Mouse (Mus musculus) lung, embryonic 15.5 days (tissue): ENCODE data around the gene Kxd1. TPM values are rescaled to one million over a fixed set of nuclear protein-coding genes. Genes with fewer than 3 reads are reported as not detected.

ENCODE experiments used
- ATAC-seq: fragments of 200-750 bp; cut with Nextera tagmentation; 2 replicates; pipeline ENCODE4 v1.8.0; 2017; ENCODE audit warnings: moderate number of reproducible peaks, borderline replicate concordance; ENCODE audit not compliant: low FRiP score, low TSS enrichment; ENCODE audit errors: extremely low read depth
- H3K27ac ChIP-seq: fragments of 300-500 bp; sonication (generic); 2 replicates; pipeline ENCODE4 v1.5.1; 2015; ENCODE audit warnings: moderate library complexity, mild to moderate bottlenecking, inconsistent platforms
- H3K27me3 ChIP-seq: fragments of 300-500 bp; sonication (generic); 2 replicates; pipeline ENCODE4 v1.6.1; 2015; ENCODE audit warnings: inconsistent platforms
- H3K36me3 ChIP-seq: fragments of 300-500 bp; sonication (generic); 2 replicates; pipeline ENCODE4 v1.6.1; 2015; ENCODE audit warnings: inconsistent platforms
- H3K4me1 ChIP-seq: fragments of 300-500 bp; sonication (generic); 2 replicates; pipeline ENCODE4 v1.6.1; 2015; ENCODE audit warnings: inconsistent platforms
- H3K4me2 ChIP-seq: fragments of 300-500 bp; sonication (generic); 2 replicates; pipeline ENCODE4 v1.6.1; 2015; ENCODE audit warnings: inconsistent platforms, mild to moderate bottlenecking, moderate library complexity
- H3K4me3 ChIP-seq: fragments of 300-500 bp; sonication (generic); 2 replicates; pipeline ENCODE4 v1.5.1; 2015; ENCODE audit warnings: mild to moderate bottlenecking, inconsistent platforms
- H3K9ac ChIP-seq: fragments of 300-500 bp; sonication (generic); 2 replicates; pipeline ENCODE4 v1.6.1; 2015; ENCODE audit warnings: inconsistent platforms
- H3K9me3 ChIP-seq: fragments of 300-500 bp; sonication (generic); 2 replicates; pipeline ENCODE4 v1.6.1; 2016; ENCODE audit warnings: inconsistent platforms
- WGBS: fragments of 180-500 bp; shearing (Covaris S2); methylation state at CpG from one replicate; pipeline ENCODE4 v1.1.7; 2015; 5-methylcytosine and 5-hydroxymethylcytosine counted together
- polyA plus RNA-seq: library from polyadenylated mRNA; unstranded; fragments of >200 nt; fragmentation: Nextera tagmentation; extraction: Ambion mirVana; gene quantifications from 2 replicates; pipeline ENCODE4 v1.2.1, GENCODE M21; 2015

Kxd1 gene
- polyA plus RNA-seq, 1 experiment from 2014 or later, result 54.4 TPM

GRCm38 (mm10) chr8:70459636-70460035, 68.1 kb downstream of the Kxd1 start:
- ATAC-seq, result no peak
- no peak overlapping the region for H3K9ac ChIP-seq
- 91% methylated on average over 2 of the region's 2 CpGs for WGBS
- no peaks in the 10 kb centered on the region for H3K27me3 ChIP-seq
- H3K27ac ChIP-seq, result no peak overlapping the region
- no peak overlapping the region for H3K4me3 ChIP-seq
- H3K36me3 ChIP-seq, result 0 out of 2 replicates have a peak, but pooled peaks cover 6% of the 10 kb centered on the region
- no peaks in the 10 kb centered on the region for H3K4me1 ChIP-seq
- H3K4me2 ChIP-seq, result no peak overlapping the region
- H3K9me3 ChIP-seq, result no peaks in the 10 kb centered on the region

- no peak for ATAC-seq
- no peak overlapping the region for H3K4me2 ChIP-seq
- no peak overlapping the region for H3K9ac ChIP-seq
- 74% methylated on average over 3 of the region's 3 CpGs for WGBS
- H3K27ac ChIP-seq, result no peak overlapping the region
- no peaks in the 10 kb centered on the region for H3K27me3 ChIP-seq
- H3K9me3 ChIP-seq, result no peaks in the 10 kb centered on the region
- H3K36me3 ChIP-seq, result 0 out of 2 replicates have a peak, but pooled peaks cover 6% of the 10 kb centered on the region
- no peaks in the 10 kb centered on the region for H3K4me1 ChIP-seq
- no peak overlapping the region for H3K4me3 ChIP-seq
These were observed 69.3 kb downstream of the Kxd1 start for GRCm38 (mm10) chr8:70458462-70458861.

Other genes with a start within 250 kb of the Kxd1 start
- 70.4 and 73.0 TPM in 2 replicates for gene Homer3, start 245.1 kb downstream of the Kxd1 start, polyA plus RNA-seq
- gene Ddx49, start 225.5 kb downstream of the Kxd1 start, polyA plus RNA-seq, result 46.0 and 48.0 TPM in 2 replicates
- gene Cope, start 225.4 kb downstream of the Kxd1 start, polyA plus RNA-seq, result 332 and 336 TPM in 2 replicates
- 3.1 and 3.3 TPM in 2 replicates for gene Cers1, start 212.2 kb downstream of the Kxd1 start, polyA plus RNA-seq
- gene Gdf1, start 198.1 kb downstream of the Kxd1 start, polyA plus RNA-seq, result 1.0 TPM in 2 replicates
- 17.3 and 19.6 TPM in 2 replicates for gene Upf1, start 174.7 kb downstream of the Kxd1 start, polyA plus RNA-seq
- gene Comp, start 154.4 kb downstream of the Kxd1 start, polyA plus RNA-seq, result 0.46 and 0.70 TPM in 2 replicates
- 14.2 and 17.6 TPM in 2 replicates for gene Crtc1, start 88.4 kb downstream of the Kxd1 start, polyA plus RNA-seq
- 26.2 and 27.1 TPM in 2 replicates for gene Klhl26, start 51.0 kb downstream of the Kxd1 start, polyA plus RNA-seq
- gene Tmem59l, start 40.6 kb downstream of the Kxd1 start, polyA plus RNA-seq, result 6.5 and 6.6 TPM in 2 replicates
- gene Crlf1, start 34.8 kb downstream of the Kxd1 start, polyA plus RNA-seq, result 181 and 186 TPM in 2 replicates
- gene Rex1bd, start 21.2 kb downstream of the Kxd1 start, polyA plus RNA-seq, result 120 and 122 TPM in 2 replicates
- 909 and 953 TPM in 2 replicates for gene Uba52, start 17.2 kb downstream of the Kxd1 start, polyA plus RNA-seq
- 307 and 313 TPM in 2 replicates for gene Fkbp8, start 232 bp downstream of the Kxd1 start, polyA plus RNA-seq
- 17.2 and 17.5 TPM in 2 replicates for gene Ell, start 11.5 kb upstream of the Kxd1 start, polyA plus RNA-seq
- 134 TPM in 2 replicates for gene Isyna1, start 66.4 kb upstream of the Kxd1 start, polyA plus RNA-seq
- gene Ssbp4, start 80.9 kb upstream of the Kxd1 start, polyA plus RNA-seq, result 111 and 122 TPM in 2 replicates
- 1.9 and 2.5 TPM in 2 replicates for gene Lrrc25, start 88.2 kb upstream of the Kxd1 start, polyA plus RNA-seq
- gene Gdf15, start 104.5 kb upstream of the Kxd1 start, polyA plus RNA-seq, result 0.31 and 0.45 TPM in 2 replicates
- 38.5 and 47.7 TPM in 2 replicates for gene Pgpep1, start 132.4 kb upstream of the Kxd1 start, polyA plus RNA-seq
- 268 and 320 TPM in 2 replicates for gene Lsm4, start 145.3 kb upstream of the Kxd1 start, polyA plus RNA-seq
- gene Jund, start 171.0 kb upstream of the Kxd1 start, polyA plus RNA-seq, result 49.7 TPM in 2 replicates
- gene Iqcn, start 175.5 kb upstream of the Kxd1 start, polyA plus RNA-seq, result 0.02 TPM in 1 of 2 replicates, not detected in the other
- not detected in 2 replicates for gene Gm3336, start 190.6 kb upstream of the Kxd1 start, polyA plus RNA-seq
- 0.08 and 0.16 TPM in 2 replicates for gene Pde4c, start 195.8 kb upstream of the Kxd1 start, polyA plus RNA-seq
- 12.8 and 12.9 TPM in 2 replicates for gene Rab3a, start 226.7 kb upstream of the Kxd1 start, polyA plus RNA-seq
- 35.4 and 36.2 TPM in 2 replicates for gene Mpv17l2, start 233.0 kb upstream of the Kxd1 start, polyA plus RNA-seq
- gene Pik3r2, start 248.8 kb upstream of the Kxd1 start, polyA plus RNA-seq, result 56.1 and 56.8 TPM in 2 replicates